Mouse (Mus musculus) liver, embryonic 12.5 days (tissue): ENCODE measurements around the gene Edc3. TPM values are rescaled to one million over a fixed set of nuclear protein-coding genes. Genes with fewer than 3 reads are reported as not detected.
A peak's percentile ranks its signal among the peaks of the same experiment; 100 is the strongest.
"Not testable (repeated sequence)": the region's sequence is repeated elsewhere in the genome, so short reads cannot be mapped to it uniquely, and the experiment has no call there.

ENCODE experiments used
- ATAC-seq: fragments of 200-750 bp; cut with Nextera tagmentation; 2 replicates; pipeline ENCODE4 v1.8.0; 2017; ENCODE audit warnings: moderate number of reproducible peaks, mild to moderate bottlenecking, moderate library complexity
- H3K27ac ChIP-seq: fragments of 300-500 bp; sonication (generic); 2 replicates; pipeline ENCODE4 v1.5.1; 2016; ENCODE audit warnings: mild to moderate bottlenecking
- H3K27me3 ChIP-seq: fragments of 300-500 bp; sonication (generic); replicated peaks from 2 replicates; pipeline ENCODE4 v1.6.1; 2016; ENCODE audit warnings: mild to moderate bottlenecking, moderate library complexity
- H3K36me3 ChIP-seq: fragments of 300-500 bp; sonication (generic); 2 replicates; pipeline ENCODE4 v1.6.1; 2016; ENCODE audit warnings: mild to moderate bottlenecking, moderate library complexity
- H3K4me1 ChIP-seq: fragments of 300-500 bp; sonication (generic); 2 replicates; pipeline ENCODE4 v1.6.1; 2016
- H3K4me2 ChIP-seq: fragments of 300-500 bp; sonication (generic); 2 replicates; pipeline ENCODE4 v1.6.1; 2016; ENCODE audit warnings: mild to moderate bottlenecking, moderate library complexity
- H3K4me3 ChIP-seq: fragments of 300-500 bp; sonication (generic); 2 replicates; pipeline ENCODE4 v1.5.1; 2016; ENCODE audit warnings: mild to moderate bottlenecking, moderate library complexity
- H3K9ac ChIP-seq: fragments of 300-500 bp; sonication (generic); 2 replicates; pipeline ENCODE4 v1.6.1; 2016; ENCODE audit warnings: mild to moderate bottlenecking, moderate library complexity
- H3K9me3 ChIP-seq: fragments of 300-500 bp; sonication (generic); replicated peaks from 2 replicates; pipeline ENCODE4 v1.6.1; 2016; ENCODE audit warnings: mild to moderate bottlenecking, moderate library complexity
- WGBS: fragments of 180-500 bp; shearing (Covaris S2); methylation state at CpG from one replicate; pipeline ENCODE4 v1.1.7; 2016; ENCODE audit not compliant: insufficient replicate concordance; 5-methylcytosine and 5-hydroxymethylcytosine counted together
- polyA plus RNA-seq: library from polyadenylated mRNA; unstranded; fragments of >200 nt; fragmentation: Nextera tagmentation; extraction: Ambion mirVana; gene quantifications from 2 replicates; pipeline ENCODE4 v1.2.1, GENCODE M21; 2016

The Edc3 gene
- polyA plus RNA-seq, 1 experiment from 2014 or later = 21.2 TPM

DNA sequence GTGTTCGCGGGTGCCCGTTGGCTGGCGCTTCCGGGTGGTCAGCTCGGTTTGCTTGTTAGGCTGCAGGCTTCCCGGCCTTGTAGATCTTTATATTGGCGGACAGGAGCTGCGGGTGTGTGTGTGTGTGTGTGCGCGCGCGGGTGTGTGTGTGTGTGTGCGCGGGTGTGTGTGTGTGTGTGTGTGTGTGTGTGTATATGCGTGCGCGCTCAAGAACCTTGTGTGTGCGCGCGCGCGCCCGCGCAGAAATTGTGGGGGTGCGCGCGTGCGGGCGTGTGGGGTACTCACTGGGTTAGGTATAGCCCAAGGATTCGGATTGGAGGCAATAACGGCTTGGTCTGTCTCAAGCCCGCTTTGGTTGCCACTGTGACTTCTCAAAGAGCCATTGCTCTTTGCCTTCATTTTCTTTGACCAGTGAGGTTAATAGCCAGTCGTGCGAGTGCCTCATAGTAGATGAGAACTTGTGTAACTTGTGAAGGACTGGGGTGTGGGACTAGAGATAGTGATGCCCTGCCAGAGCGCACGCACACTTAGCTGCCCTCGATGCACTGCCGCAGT lies 457 bp downstream of the Edc3 start:
- Histone ChIP-seq H3K27me3 (no peaks in the 10 kb centered on the region), H3K9me3 (peaks cover 6% of the 10 kb centered on the region), H3K4me1 (peaks cover 29% of the 10 kb centered on the region), H3K4me3 (peak overlapping the region; percentile 97), H3K4me2 (peak overlapping the region; percentile 87), H3K27ac (peak overlapping the region; percentile 89), H3K36me3 (peaks cover 27% of the 10 kb centered on the region), H3K9ac (peak overlapping the region; percentile 88)
- peak; percentile 84 for ATAC-seq
- under 1% methylated on average over 36 of the region's 39 CpGs for WGBS

DNA sequence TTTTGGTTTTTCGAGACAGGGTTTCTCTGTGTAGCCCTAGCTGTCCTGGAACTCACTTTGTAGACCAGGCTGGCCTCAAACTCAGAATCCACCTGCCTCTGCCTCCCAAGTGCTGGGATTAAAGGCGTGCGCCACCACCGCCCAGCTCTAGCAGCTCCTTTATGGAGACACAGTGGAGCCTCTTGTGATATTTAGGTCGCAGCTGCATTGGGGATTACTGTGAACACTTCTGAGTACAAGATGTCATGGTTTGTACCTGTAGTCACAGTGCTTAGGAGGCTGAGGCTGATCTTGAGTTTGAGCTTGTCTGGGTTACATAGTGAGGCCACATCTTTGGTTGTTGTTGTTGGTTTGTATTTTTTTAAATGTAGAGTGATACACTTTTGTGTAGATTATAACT lies 1.9 kb downstream of the Edc3 start:
- not testable (repeated sequence) for H3K4me2 ChIP-seq, ATAC-seq, H3K27me3 ChIP-seq, H3K9ac ChIP-seq, H3K4me3 ChIP-seq, H3K9me3 ChIP-seq, H3K27ac ChIP-seq
- H3K4me1 ChIP-seq = peaks cover 29% of the 10 kb centered on the region
- WGBS = 85% methylated on average over 5 of the region's 5 CpGs
- peaks cover 42% of the 10 kb centered on the region for H3K36me3 ChIP-seq

DNA sequence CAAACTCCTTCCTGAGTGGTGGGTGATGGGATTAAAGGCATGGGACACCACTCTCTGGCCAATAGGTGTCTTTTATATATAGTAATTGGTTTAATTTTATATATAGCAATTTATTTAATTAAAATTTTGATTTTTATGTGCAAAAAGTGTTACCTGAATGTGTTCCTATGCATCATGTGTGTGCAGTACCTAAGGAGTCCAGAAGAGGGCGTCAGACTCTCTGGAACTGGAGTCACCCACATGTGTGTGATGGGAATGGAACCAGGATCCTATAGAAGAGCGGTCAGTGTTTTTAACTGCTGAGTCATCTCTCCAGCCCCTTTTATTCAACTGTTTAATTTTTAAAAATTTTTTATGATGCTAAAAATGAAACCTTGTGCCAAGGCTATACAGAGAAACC lies 3.9 kb downstream of the Edc3 start:
- no peak overlapping the region for H3K9ac ChIP-seq
- H3K27me3 ChIP-seq = no peaks in the 10 kb centered on the region
- H3K9me3 ChIP-seq = peaks cover 6% of the 10 kb centered on the region
- H3K4me3 ChIP-seq = no peak overlapping the region
- no peak overlapping the region for H3K27ac ChIP-seq
- peaks cover 61% of the 10 kb centered on the region for H3K36me3 ChIP-seq
- peaks cover 29% of the 10 kb centered on the region for H3K4me1 ChIP-seq
- 56% methylated on average over 2 of the region's 2 CpGs for WGBS
- H3K4me2 ChIP-seq = no peak overlapping the region
- no peak for ATAC-seq

DNA sequence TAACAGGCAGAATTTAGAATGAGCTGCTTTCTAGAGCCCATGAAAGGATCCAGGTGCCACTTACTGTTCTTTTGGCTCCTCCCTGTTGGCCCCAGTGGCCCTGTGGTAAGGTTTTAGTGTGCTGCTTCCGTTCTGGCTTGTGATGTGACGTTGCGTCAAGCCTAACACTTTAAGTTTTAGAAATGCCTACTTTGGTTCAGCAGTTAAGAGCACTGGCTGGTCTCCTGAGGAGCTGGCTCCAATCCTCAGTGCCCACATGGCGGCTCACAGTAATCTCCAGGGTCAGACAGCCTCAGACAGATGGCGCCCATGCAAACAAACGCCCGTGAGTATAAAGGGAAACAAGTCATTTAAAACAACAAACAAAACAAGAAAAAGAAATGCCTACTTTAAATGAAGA lies 10.1 kb downstream of the Edc3 start:
- no peak for ATAC-seq
- Histone ChIP-seq H3K4me2 (no peak overlapping the region), H3K27me3 (no peaks in the 10 kb centered on the region), H3K4me1 (peaks cover 10% of the 10 kb centered on the region; the same call in 1 of the 2 replicates), H3K36me3 (peaks cover 91% of the 10 kb centered on the region), H3K27ac (no peak overlapping the region), H3K4me3 (no peak overlapping the region), H3K9ac (no peak overlapping the region), H3K9me3 (no peaks in the 10 kb centered on the region)
- WGBS = 85% methylated on average over 7 of the region's 7 CpGs

DNA sequence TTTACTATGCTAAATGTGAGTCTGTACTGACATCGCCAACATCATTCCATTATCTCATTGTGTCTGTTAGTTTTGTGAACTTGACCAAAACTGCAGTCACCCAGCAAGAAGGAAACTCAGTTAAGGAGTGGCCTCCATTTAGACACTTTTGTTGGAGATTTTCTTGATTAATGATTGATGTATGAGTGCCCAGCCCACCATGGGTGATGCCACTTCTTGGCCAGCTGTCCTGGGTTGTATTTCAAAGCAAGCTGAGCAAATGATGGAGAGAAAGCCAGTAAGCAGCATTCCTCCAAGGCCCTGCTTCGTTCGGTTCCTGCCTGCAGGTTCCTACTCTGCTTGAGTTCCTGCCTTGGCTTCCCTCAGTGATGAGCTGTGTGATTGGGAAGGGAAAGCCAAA lies 12.4 kb downstream of the Edc3 start:
- no peak overlapping the region for H3K27ac ChIP-seq

DNA sequence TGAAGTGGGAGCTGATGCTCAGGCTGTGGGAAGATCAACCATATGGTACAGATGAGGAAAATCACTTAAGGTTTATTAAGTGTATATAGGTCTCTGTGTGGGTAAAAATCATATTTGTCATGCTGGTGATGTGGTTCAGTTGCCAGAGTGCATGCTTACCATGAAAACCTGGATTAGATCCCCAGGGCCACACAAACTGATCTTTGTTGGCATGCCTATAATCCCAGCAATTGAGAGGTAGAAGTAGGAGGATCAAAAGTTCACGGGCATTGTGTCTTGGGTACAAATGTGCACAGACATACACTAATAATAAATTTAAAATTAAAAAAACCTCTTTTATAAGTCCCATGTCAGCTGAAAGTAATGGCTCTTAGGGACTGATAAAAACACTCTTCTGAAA lies 14.0 kb downstream of the Edc3 start:
- no peak overlapping the region for H3K27ac ChIP-seq

More for the DNA sequence above, 12.4 kb downstream of the Edc3 start:
- H3K4me2 ChIP-seq = no peak overlapping the region
- WGBS = 86% methylated on average over 3 of the region's 3 CpGs
- no peaks in the 10 kb centered on the region for H3K9me3 ChIP-seq
- no peak for ATAC-seq
- peaks cover 15% of the 10 kb centered on the region; the same call in 1 of the 2 replicates for H3K4me1 ChIP-seq
- H3K36me3 ChIP-seq = peaks cover 85% of the 10 kb centered on the region
- no peaks in the 10 kb centered on the region for H3K27me3 ChIP-seq
- no peak overlapping the region for H3K9ac ChIP-seq
- H3K4me3 ChIP-seq = no peak overlapping the region

DNA sequence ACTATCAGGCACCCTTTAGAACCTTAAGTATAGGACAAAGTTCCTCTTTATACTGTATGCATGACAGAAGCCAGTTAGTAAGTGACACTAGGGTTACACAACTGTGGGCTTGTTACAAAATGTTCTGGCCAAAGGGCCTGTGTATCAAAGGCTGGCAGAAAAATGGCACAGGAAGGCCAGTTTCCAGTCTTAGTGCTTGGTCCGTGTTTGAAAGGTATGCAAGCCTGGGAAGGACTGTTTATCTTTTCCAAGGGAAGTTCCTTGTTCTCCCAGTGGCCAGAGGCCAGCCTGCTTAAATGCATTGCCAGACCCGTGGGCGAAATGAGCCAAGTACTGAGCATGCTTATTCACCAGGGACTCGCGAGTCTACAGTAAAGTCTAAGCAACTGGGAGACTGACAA lies 15.0 kb downstream of the Edc3 start:
- peaks cover 87% of the 10 kb centered on the region for H3K36me3 ChIP-seq
- H3K4me2 ChIP-seq = no peak overlapping the region
- H3K9me3 ChIP-seq = no peaks in the 10 kb centered on the region
- H3K4me1 ChIP-seq = peaks cover 15% of the 10 kb centered on the region; the same call in 1 of the 2 replicates
- WGBS = 67% methylated on average over 5 of the region's 5 CpGs
- H3K9ac ChIP-seq = no peak overlapping the region
- peak overlapping the region; percentile 47 for H3K27ac ChIP-seq
- ATAC-seq = no peak
- no peaks in the 10 kb centered on the region for H3K27me3 ChIP-seq
- H3K4me3 ChIP-seq = no peak overlapping the region

More for the DNA sequence above, 14.0 kb downstream of the Edc3 start:
- peaks cover 15% of the 10 kb centered on the region; the same call in 1 of the 2 replicates for H3K4me1 ChIP-seq
- no peak for ATAC-seq
- H3K4me2 ChIP-seq = no peak overlapping the region
- no peaks in the 10 kb centered on the region for H3K9me3 ChIP-seq
- no peaks in the 10 kb centered on the region for H3K27me3 ChIP-seq
- H3K9ac ChIP-seq = no peak overlapping the region
- WGBS = 81% methylated on average over 1 of the region's 1 CpGs
- H3K36me3 ChIP-seq = peaks cover 87% of the 10 kb centered on the region
- no peak overlapping the region for H3K4me3 ChIP-seq

DNA sequence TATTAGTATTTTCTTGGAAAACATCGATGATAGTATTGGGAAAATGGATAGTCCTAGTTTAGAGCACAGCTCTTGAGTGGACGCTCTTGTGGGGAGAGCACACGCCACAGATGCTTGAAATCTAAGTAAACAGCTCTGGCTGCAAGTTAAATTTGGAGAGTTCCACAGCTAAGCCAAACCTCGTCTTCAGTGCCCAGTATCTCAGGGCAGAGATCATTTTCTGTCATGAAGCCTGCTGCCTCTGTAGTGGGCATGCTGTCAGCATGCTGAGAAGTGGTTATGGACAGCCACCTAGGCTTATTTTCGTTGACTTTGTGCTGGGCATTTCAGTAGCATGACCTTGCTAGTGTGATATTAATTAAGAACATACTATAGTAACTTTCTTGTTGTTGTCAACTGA lies 15.5 kb downstream of the Edc3 start:
- 78% methylated on average over 5 of the region's 5 CpGs for WGBS
- peaks cover 84% of the 10 kb centered on the region for H3K36me3 ChIP-seq
- no peak overlapping the region for H3K9ac ChIP-seq
- no peak overlapping the region for H3K4me3 ChIP-seq
- ATAC-seq = no peak
- peaks cover 15% of the 10 kb centered on the region; the same call in 1 of the 2 replicates for H3K4me1 ChIP-seq
- H3K27me3 ChIP-seq = no peaks in the 10 kb centered on the region
- H3K27ac ChIP-seq = no peak overlapping the region
- no peak overlapping the region for H3K4me2 ChIP-seq
- H3K9me3 ChIP-seq = no peaks in the 10 kb centered on the region

DNA sequence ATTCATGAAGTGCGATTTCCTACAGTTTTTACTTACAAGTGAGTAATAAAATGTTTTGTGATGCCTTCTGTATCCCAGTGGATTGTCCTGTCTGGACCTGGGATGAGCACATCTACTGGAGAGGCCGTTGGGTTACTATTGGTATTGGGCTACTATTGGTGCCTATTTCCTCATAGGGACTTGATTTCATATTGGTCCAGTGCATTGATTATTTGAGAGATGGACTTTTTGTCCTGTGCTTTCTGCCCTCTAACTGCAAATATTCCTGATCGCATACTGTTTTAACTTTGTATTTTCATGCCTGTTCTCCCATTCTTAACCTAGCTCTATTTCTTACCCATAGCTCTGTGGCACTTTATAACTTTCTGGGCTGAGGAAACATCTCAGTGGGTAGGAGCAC lies 16.4 kb downstream of the Edc3 start:
- Histone ChIP-seq H3K4me2 (no peak overlapping the region), H3K27ac (no peak overlapping the region), H3K4me3 (no peak overlapping the region), H3K4me1 (peaks cover 15% of the 10 kb centered on the region; the same call in 1 of the 2 replicates), H3K27me3 (no peaks in the 10 kb centered on the region), H3K36me3 (peaks cover 85% of the 10 kb centered on the region), H3K9me3 (no peaks in the 10 kb centered on the region), H3K9ac (no peak overlapping the region)
- 88% methylated on average over 3 of the region's 3 CpGs for WGBS
- ATAC-seq = no peak

DNA sequence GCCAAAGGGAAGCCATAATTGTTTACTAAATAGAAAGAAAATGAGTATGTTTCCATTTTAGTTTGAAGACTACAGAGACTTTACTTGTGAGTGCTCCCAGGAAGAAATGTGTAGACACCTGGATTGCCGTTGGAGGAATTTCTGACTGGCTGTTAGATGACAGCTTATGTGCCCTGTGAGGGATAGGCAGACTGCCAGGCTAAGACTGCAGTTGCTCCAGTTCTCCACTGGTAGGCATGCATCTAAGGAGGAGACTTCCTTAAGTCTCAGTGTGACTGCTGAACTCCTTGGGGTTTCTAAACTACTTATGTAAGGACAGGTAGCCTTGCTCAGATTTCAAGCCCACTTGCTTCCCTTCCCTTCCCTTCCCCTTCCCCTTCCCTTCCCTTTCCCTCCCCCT lies 20.0 kb downstream of the Edc3 start:
- no peak overlapping the region for H3K27ac ChIP-seq
- WGBS = 92% methylated on average over 1 of the region's 1 CpGs
- H3K9ac ChIP-seq = no peak overlapping the region
- H3K9me3 ChIP-seq = no peaks in the 10 kb centered on the region
- no peak overlapping the region for H3K4me2 ChIP-seq
- no peak for ATAC-seq
- no peak overlapping the region for H3K4me3 ChIP-seq
- peaks cover 79% of the 10 kb centered on the region for H3K36me3 ChIP-seq
- H3K4me1 ChIP-seq = peaks cover 6% of the 10 kb centered on the region; the same call in 1 of the 2 replicates
- H3K27me3 ChIP-seq = no peaks in the 10 kb centered on the region

DNA sequence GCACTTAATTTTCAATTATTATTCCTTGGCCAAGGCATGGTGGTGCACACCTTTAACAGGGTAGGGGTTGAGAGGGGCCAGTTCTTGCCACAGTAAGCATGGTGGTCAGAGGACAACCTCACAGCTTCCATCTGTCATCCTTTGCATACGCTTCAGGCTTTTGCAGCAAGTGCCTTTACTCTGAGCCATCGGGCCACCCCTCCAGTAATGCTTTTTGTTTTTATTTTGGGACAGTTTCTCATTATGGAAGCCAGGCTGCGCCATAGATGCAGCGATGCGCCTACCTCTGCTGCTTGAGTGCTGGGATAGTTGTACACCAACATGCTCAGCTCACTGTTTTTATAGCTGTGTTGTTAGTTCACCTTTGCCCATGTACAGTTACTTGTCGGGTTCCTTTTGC lies 25.3 kb downstream of the Edc3 start:
- WGBS = 89% methylated on average over 6 of the region's 6 CpGs
- Histone ChIP-seq H3K4me2 (no peak overlapping the region), H3K27me3 (no peaks in the 10 kb centered on the region), H3K9me3 (no peaks in the 10 kb centered on the region), H3K9ac (no peak overlapping the region), H3K36me3 (peaks cover 64% of the 10 kb centered on the region), H3K4me3 (no peak overlapping the region), H3K27ac (no peak overlapping the region), H3K4me1 (peaks cover 12% of the 10 kb centered on the region)
- ATAC-seq = no peak

DNA sequence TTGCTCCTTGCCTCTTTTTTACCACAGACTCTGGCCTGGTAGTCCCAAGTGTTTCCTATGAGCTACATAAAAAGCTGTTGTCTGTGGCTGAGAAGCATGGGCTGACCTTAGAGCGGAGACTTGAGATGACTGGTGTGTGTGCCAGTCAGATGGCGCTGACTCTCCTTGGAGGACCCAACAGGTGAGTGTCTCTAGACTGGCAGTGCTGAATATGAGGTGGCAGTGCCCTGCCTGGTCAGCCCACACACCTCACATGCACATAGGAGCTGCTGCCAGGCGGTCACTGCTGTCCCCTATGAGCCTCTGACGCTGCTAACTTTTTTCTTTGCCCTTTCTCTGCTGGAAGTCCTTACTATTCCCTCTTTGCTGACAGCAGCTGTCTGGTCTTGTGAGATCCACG lies 31.5 kb downstream of the Edc3 start:
- Histone ChIP-seq H3K27me3 (no peaks in the 10 kb centered on the region), H3K27ac (no peak overlapping the region), H3K9me3 (no peaks in the 10 kb centered on the region), H3K9ac (no peak overlapping the region), H3K36me3 (peaks cover 74% of the 10 kb centered on the region), H3K4me2 (no peak overlapping the region), H3K4me1 (peaks cover 12% of the 10 kb centered on the region), H3K4me3 (no peak overlapping the region)
- WGBS = 85% methylated on average over 5 of the region's 5 CpGs
- no peak for ATAC-seq
